Mouse (Mus musculus): ENCODE data around the gene B9d1. TPM values are rescaled to one million over a fixed set of nuclear protein-coding genes. Genes with fewer than 3 reads are reported as not detected.

The B9d1 gene
- 10 to 100 TPM in 1 of 2 experiments, 1 to 10 TPM in 1; 9.4 to 11.1 TPM for total RNA-seq (2021)
- long read RNA-seq, experiment 1, transcript B9d1-201 (7 exons, 817 nt): major isoform, 6 of 6 reads
- long read RNA-seq, experiment 1, partial matches to known transcripts: 0 of 6 reads
- long read RNA-seq, experiment 1, other reads (novel, unspliced or antisense): 0 of 6 reads
- long read RNA-seq, experiment 2, transcript B9d1-201 (7 exons, 817 nt): major isoform, 9 of 9 reads
- long read RNA-seq, experiment 2, partial matches to known transcripts: 0 of 9 reads
- long read RNA-seq, experiment 2, other reads (novel, unspliced or antisense): 0 of 9 reads

- intact Hi-C loops (cut with DNase I): loop anchor here (1.0 to 5.0 kb wide), 5 partner anchors 75 to 312 kb away; partner anchors contain the start of gene Epn2
- DNase-seq: peak; percentile 94 to 96
These were observed at the start of gene B9d1 for GRCm38 (mm10) chr11:61504713-61505257. B9d1 (plus strand) TSS chr11:61505144.

- intact Hi-C loops (cut with DNase I): no loop called here
- DNase-seq: no peak
These were observed 40.9 kb upstream of the B9d1 start for GRCm38 (mm10) chr11:61464071-61464470.

- DNase-seq: no peak
- intact Hi-C loops (cut with DNase I): no loop called here
These were observed 39.5 kb upstream of the B9d1 start for GRCm38 (mm10) chr11:61465422-61465821.

GRCm38 (mm10) chr11:61468534-61468933 lies 36.4 kb upstream of the B9d1 start:
- intact Hi-C loops (cut with DNase I): no loop called here
- DNase-seq: no peak

- intact Hi-C loops (cut with DNase I): no loop called here
- no peak for DNase-seq
These were observed 35.5 kb upstream of the B9d1 start for GRCm38 (mm10) chr11:61469317-61469917.

GRCm38 (mm10) chr11:61470880-61471279 lies 34.1 kb upstream of the B9d1 start:
- intact Hi-C loops (cut with DNase I): no loop called here
- DNase-seq: no peak

GRCm38 (mm10) chr11:61473630-61474029 lies 31.3 kb upstream of the B9d1 start:
- intact Hi-C loops (cut with DNase I): no loop called here
- DNase-seq: no peak

GRCm38 (mm10) chr11:61476786-61477382 lies 28.1 kb upstream of the B9d1 start:
- intact Hi-C loops (cut with DNase I): no loop called here
- DNase-seq: no peak

- DNase-seq: no peak
- intact Hi-C loops (cut with DNase I): no loop called here
These were observed 27.1 kb upstream of the B9d1 start for GRCm38 (mm10) chr11:61477566-61478508.

GRCm38 (mm10) chr11:61478788-61479187 lies 26.2 kb upstream of the B9d1 start:
- intact Hi-C loops (cut with DNase I): no loop called here
- no peak for DNase-seq

- intact Hi-C loops (cut with DNase I): no loop called here
- no peak for DNase-seq
These were observed 23.5 kb upstream of the B9d1 start for GRCm38 (mm10) chr11:61481239-61482090.

- intact Hi-C loops (cut with DNase I): no loop called here
- DNase-seq: no peak
These were observed 21.6 kb upstream of the B9d1 start for GRCm38 (mm10) chr11:61483226-61483845.

GRCm38 (mm10) chr11:61484256-61484612 lies 20.7 kb upstream of the B9d1 start:
- intact Hi-C loops (cut with DNase I): no loop called here
- no peak for DNase-seq

- peak; percentile 64 to 73 for DNase-seq
- intact Hi-C loops (cut with DNase I): no loop called here
These were observed 20.1 kb upstream of the B9d1 start, which contains the start of gene Mfap4 for GRCm38 (mm10) chr11:61484613-61485540. Mfap4 (plus strand) TSS chr11:61485431.

GRCm38 (mm10) chr11:61485541-61486457 lies 19.1 kb upstream of the B9d1 start:
- intact Hi-C loops (cut with DNase I): no loop called here
- DNase-seq: no peak

- intact Hi-C loops (cut with DNase I): no loop called here
- DNase-seq: no peak
These were observed 18.3 kb upstream of the B9d1 start for GRCm38 (mm10) chr11:61486458-61487219.

All from heart, postnatal 14 days (tissue).